Mouse (Mus musculus) lung, adult 2 months (tissue): ENCODE measurements around the gene Cpt1a.

ENCODE experiments used
- CTCF ChIP-seq: fragments of 200-500 bp; IDR thresholded peaks from 2 replicates; pipeline ENCODE4 v1.5.1; 2011; ENCODE audit warnings: mild to moderate bottlenecking, low read length, control low read depth; ENCODE audit not compliant: insufficient read depth
- POLR2A ChIP-seq: fragments of 200-500 bp; IDR thresholded peaks from 2 replicates; pipeline ENCODE4 v1.6.1; 2011; ENCODE audit warnings: low read depth, mild to moderate bottlenecking, control low read depth, low read length, borderline replicate concordance; ENCODE audit errors: extremely low read depth

GRCm38 (mm10) chr19:3326479-3327047, 4.4 kb downstream of the Cpt1a start:
- TF ChIP-seq CTCF (no peak), POLR2A (no peak)
